Mouse (Mus musculus) E14TG2a.4 (cell line): ENCODE measurements at regions not wholly inside any gene's neighbourhood (a gene's known extent, or its start where the extent isn't known, plus 50 kb on each side); places are given as distances from the start of the nearest gene placed in this dataset.

Experiments used
- CTCF ChIP-seq: conservative IDR thresholded peaks from 2 replicates; pipeline ENCODE4 v1.5.1; 2014; ENCODE audit warnings: low read length
- NANOG ChIP-seq: IDR thresholded peaks from 2 replicates; pipeline ENCODE4 v1.6.1; 2014; ENCODE audit warnings: borderline replicate concordance, low read length, mixed read lengths
- POU5F1 ChIP-seq: IDR thresholded peaks from 2 replicates; pipeline ENCODE4 v1.6.1; 2014; ENCODE audit warnings: low read length, borderline replicate concordance

GRCm38 (mm10) chr3:37811429-37811828 lies 87.1 kb upstream of the Gm5148 start:
- TF ChIP-seq NANOG (no peak), CTCF (no peak), POU5F1 (no peak)
